Mouse (Mus musculus): ENCODE measurements around the gene Abcb8. TPM values are rescaled to one million over a fixed set of nuclear protein-coding genes. Genes with fewer than 3 reads are reported as not detected.

Gene Abcb8
- polyA plus RNA-seq, 1 experiment from 2014 or later = 39.0 TPM

GRCm38 (mm10) chr5:24373807-24374206 is 19.7 kb upstream of the Abcb8 start:
- H3K27ac ChIP-seq = no peak overlapping the region
- no peak overlapping the region for H3K4me3 ChIP-seq
- H3K4me1 ChIP-seq = peaks cover 11% of the 10 kb centered on the region
- 61% methylated on average over 5 of the region's 5 CpGs for WGBS
- H3K36me3 ChIP-seq (ENCODE audit: poor library complexity, severe bottlenecking) = no peaks in the 10 kb centered on the region
- no peak for ATAC-seq
- no peaks in the 10 kb centered on the region for H3K9me3 ChIP-seq (replicated peaks)
- no peak overlapping the region for H3K4me2 ChIP-seq
- H3K9ac ChIP-seq = no peak overlapping the region
- H3K27me3 ChIP-seq = no peaks in the 10 kb centered on the region

GRCm38 (mm10) chr5:24374216-24374615 is 19.2 kb upstream of the Abcb8 start:
- Histone ChIP-seq H3K27ac (0 out of 2 replicates have a peak overlapping the region, but pooled peaks have one; percentile 35), H3K4me3 (no peak overlapping the region), H3K36me3 (ENCODE audit: poor library complexity, severe bottlenecking) (no peaks in the 10 kb centered on the region), H3K4me1 (peaks cover 11% of the 10 kb centered on the region), H3K9ac (no peak overlapping the region), H3K27me3 (0 out of 2 replicates have a peak, but pooled peaks cover under 1% of the 10 kb centered on the region), H3K9me3 (replicated peaks) (no peaks in the 10 kb centered on the region), H3K4me2 (no peak overlapping the region)
- ATAC-seq = no peak
- 32% methylated on average over 6 of the region's 6 CpGs for WGBS

GRCm38 (mm10) chr5:24374666-24375328 is 18.7 kb upstream of the Abcb8 start:
- Histone ChIP-seq H3K4me2 (no peak overlapping the region), H3K27ac (no peak overlapping the region), H3K9ac (no peak overlapping the region), H3K4me1 (peaks cover 11% of the 10 kb centered on the region), H3K36me3 (ENCODE audit: poor library complexity, severe bottlenecking) (no peaks in the 10 kb centered on the region), H3K4me3 (no peak overlapping the region), H3K27me3 (0 out of 2 replicates have a peak, but pooled peaks cover 5% of the 10 kb centered on the region), H3K9me3 (replicated peaks) (no peaks in the 10 kb centered on the region)
- no peak for ATAC-seq
- whole genome bisulfite sequencing = 74% methylated on average over 7 of the region's 7 CpGs

- Histone ChIP-seq H3K27me3 (0 out of 2 replicates have a peak, but pooled peaks cover 8% of the 10 kb centered on the region), H3K9ac (no peak overlapping the region), H3K4me3 (no peak overlapping the region), H3K27ac (no peak overlapping the region), H3K4me2 (no peak overlapping the region), H3K9me3 (replicated peaks) (no peaks in the 10 kb centered on the region), H3K4me1 (peaks cover 17% of the 10 kb centered on the region), H3K36me3 (ENCODE audit: poor library complexity, severe bottlenecking) (no peaks in the 10 kb centered on the region)
- no peak for ATAC-seq
- 69% methylated on average over 2 of the region's 2 CpGs for WGBS
These were observed 14.8 kb upstream of the Abcb8 start for GRCm38 (mm10) chr5:24378700-24379099.

DNA sequence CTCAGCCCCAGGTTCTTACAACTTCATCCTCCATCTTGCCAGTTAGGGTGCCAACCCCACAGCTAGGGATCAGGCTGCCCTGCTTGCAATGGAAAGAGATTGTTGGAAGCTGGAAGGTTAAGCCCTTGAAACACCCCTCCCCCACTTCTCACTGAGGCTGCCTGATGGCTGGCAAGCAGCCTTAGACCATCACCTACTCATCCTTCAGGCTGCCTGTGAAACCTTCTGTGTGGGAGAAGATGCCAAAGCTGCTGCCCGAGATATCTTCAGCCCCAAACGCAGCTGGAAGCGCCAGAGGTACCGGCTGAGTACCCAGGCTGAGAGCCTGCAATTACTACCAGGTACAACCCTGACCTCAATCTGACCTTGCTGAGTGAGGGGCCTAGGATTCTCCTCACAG is 14.0 kb upstream of the Abcb8 start:
- 84% methylated on average over 4 of the region's 4 CpGs for WGBS
- no peak overlapping the region for H3K4me3 ChIP-seq
- H3K36me3 ChIP-seq (ENCODE audit: poor library complexity, severe bottlenecking) = no peaks in the 10 kb centered on the region
- H3K9me3 ChIP-seq (replicated peaks) = no peaks in the 10 kb centered on the region
- H3K4me1 ChIP-seq = peaks cover 15% of the 10 kb centered on the region
- no peak overlapping the region for H3K27ac ChIP-seq
- 0 out of 2 replicates have a peak, but pooled peaks cover 8% of the 10 kb centered on the region for H3K27me3 ChIP-seq
- H3K4me2 ChIP-seq = no peak overlapping the region
- no peak for ATAC-seq
- H3K9ac ChIP-seq = no peak overlapping the region

- H3K9ac ChIP-seq = no peak overlapping the region
- peaks cover 14% of the 10 kb centered on the region; the same call in 1 of the 2 replicates for H3K27me3 ChIP-seq
These were observed 13.0 kb upstream of the Abcb8 start for GRCm38 (mm10) chr5:24380499-24380898.

GRCm38 (mm10) chr5:24381486-24381885 is 12.0 kb upstream of the Abcb8 start:
- Histone ChIP-seq H3K4me3 (no peak overlapping the region), H3K9me3 (replicated peaks) (no peaks in the 10 kb centered on the region), H3K36me3 (ENCODE audit: poor library complexity, severe bottlenecking) (no peaks in the 10 kb centered on the region), H3K27ac (no peak overlapping the region), H3K9ac (no peak overlapping the region), H3K27me3 (peaks cover 23% of the 10 kb centered on the region), H3K4me2 (no peak overlapping the region), H3K4me1 (peaks cover 11% of the 10 kb centered on the region)
- ATAC-seq = no peak
- WGBS = 76% methylated on average over 6 of the region's 6 CpGs

More at GRCm38 (mm10) chr5:24380499-24380898, 13.0 kb upstream of the Abcb8 start:
- no peaks in the 10 kb centered on the region for H3K36me3 ChIP-seq (ENCODE audit: poor library complexity, severe bottlenecking)
- WGBS = 89% methylated on average over 4 of the region's 4 CpGs
- H3K4me1 ChIP-seq = peaks cover 11% of the 10 kb centered on the region
- no peak overlapping the region for H3K4me2 ChIP-seq
- no peak for ATAC-seq
- no peak overlapping the region for H3K4me3 ChIP-seq
- H3K27ac ChIP-seq = no peak overlapping the region
- H3K9me3 ChIP-seq (replicated peaks) = no peaks in the 10 kb centered on the region

- peaks cover 13% of the 10 kb centered on the region for H3K4me1 ChIP-seq
- no peaks in the 10 kb centered on the region for H3K9me3 ChIP-seq (replicated peaks)
- WGBS = 52% methylated on average over 2 of the region's 2 CpGs
- no peak for ATAC-seq
- H3K27me3 ChIP-seq = peaks cover 28% of the 10 kb centered on the region
- no peaks in the 10 kb centered on the region for H3K36me3 ChIP-seq (ENCODE audit: poor library complexity, severe bottlenecking)
- H3K4me3 ChIP-seq = no peak overlapping the region
- no peak overlapping the region for H3K27ac ChIP-seq
- no peak overlapping the region for H3K9ac ChIP-seq
- no peak overlapping the region for H3K4me2 ChIP-seq
These were observed 11.5 kb upstream of the Abcb8 start for GRCm38 (mm10) chr5:24381988-24382387.

DNA sequence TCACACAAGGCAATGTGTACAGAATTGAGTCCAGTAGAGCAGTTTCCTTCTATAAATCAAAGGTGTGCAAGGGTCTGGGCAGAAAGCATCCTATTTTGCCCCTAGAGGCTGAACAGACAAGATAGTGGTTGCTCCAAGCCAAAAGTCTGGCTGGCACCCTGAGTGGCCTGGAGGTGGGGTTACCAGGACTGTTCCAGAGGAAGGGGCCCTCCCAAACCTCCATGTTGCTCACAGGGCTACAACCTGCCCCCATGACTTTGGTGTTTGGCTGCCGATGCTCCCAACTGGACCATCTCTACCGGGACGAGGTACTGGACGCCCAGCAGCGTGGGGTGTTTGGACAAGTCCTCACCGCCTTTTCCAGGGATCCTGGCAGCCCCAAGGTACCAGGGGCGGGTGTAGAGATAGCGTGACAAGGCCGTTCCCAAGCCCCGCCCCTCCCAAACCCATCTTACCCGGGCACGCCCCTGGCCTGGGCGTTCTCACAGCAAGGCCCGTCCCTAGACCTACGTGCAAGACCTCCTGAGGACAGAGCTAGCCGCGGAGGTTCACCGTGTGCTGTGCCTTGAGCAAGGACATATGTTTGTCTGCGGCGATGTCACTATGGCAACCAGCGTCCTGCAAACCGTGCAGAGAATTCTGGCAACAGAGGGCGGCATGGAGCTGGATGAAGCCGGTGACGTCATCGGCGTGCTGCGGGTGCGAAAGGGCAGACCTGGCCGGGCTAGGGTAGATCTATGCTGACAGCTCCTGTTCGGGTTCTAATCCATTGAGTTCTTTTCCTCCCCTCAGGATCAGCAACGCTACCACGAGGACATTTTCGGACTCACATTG is 10.2 kb upstream of the Abcb8 start:
- H3K9ac ChIP-seq = peak overlapping the region; percentile 61
- H3K9me3 ChIP-seq (replicated peaks) = no peaks in the 10 kb centered on the region
- peak; percentile 86 for ATAC-seq
- peaks cover 25% of the 10 kb centered on the region for H3K4me1 ChIP-seq
- H3K36me3 ChIP-seq (ENCODE audit: poor library complexity, severe bottlenecking) = no peaks in the 10 kb centered on the region
- H3K27me3 ChIP-seq = peaks cover 41% of the 10 kb centered on the region
- under 1% methylated on average over 34 of the region's 34 CpGs for WGBS
- H3K4me2 ChIP-seq = peak overlapping the region; percentile 72
- H3K27ac ChIP-seq = no peak overlapping the region
- peak overlapping the region; percentile 49 for H3K4me3 ChIP-seq

DNA sequence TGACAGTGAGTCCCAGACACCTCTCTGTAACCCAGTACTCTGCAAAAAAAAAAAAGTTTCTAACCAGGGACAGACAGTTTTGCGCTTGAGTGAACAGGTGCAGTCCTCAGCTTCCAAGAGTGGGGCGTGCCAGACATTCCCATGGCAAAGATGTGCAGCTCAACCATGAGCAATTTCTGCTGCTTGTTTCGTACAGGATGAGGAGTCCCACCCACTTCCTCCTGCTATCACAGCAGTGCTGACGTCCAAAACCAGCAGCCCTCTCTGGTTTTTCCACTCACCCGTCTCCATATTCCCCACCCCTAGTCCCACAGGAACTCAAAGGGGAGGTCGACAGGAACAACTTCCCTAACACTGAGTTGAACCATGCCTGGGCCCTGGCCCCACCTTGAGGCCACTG is 9.1 kb upstream of the Abcb8 start:
- Histone ChIP-seq H3K36me3 (ENCODE audit: poor library complexity, severe bottlenecking) (no peaks in the 10 kb centered on the region), H3K27me3 (peaks cover 50% of the 10 kb centered on the region), H3K9ac (no peak overlapping the region), H3K4me2 (no peak overlapping the region), H3K4me3 (no peak overlapping the region), H3K27ac (no peak overlapping the region), H3K9me3 (replicated peaks) (no peaks in the 10 kb centered on the region), H3K4me1 (peaks cover 28% of the 10 kb centered on the region)
- ATAC-seq = no peak
- WGBS = 69% methylated on average over 6 of the region's 6 CpGs

DNA sequence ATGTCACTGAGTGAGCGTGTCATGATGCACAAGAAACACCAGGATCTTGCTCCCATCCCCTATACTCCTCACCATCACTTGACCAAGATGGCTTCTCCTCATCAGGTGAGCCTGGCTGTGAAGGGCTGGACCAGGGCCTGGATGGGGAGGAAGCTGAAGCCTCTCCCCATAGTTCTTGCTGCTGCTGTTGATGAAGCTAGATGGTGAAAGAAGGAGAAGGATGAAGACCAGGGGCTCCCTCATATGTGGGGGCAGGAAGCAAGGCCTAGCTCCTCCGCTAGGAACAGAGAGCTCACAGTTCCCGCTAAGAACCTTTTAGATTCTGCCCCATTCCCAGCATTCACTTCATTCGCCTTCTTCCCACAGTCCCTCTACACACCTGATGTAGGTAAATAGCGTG is 8.1 kb upstream of the Abcb8 start:
- Histone ChIP-seq H3K4me3 (no peak overlapping the region), H3K27ac (no peak overlapping the region), H3K36me3 (ENCODE audit: poor library complexity, severe bottlenecking) (no peaks in the 10 kb centered on the region), H3K27me3 (peaks cover 54% of the 10 kb centered on the region), H3K9ac (no peak overlapping the region), H3K9me3 (replicated peaks) (no peaks in the 10 kb centered on the region), H3K4me1 (peaks cover 28% of the 10 kb centered on the region), H3K4me2 (no peak overlapping the region)
- WGBS = 93% methylated on average over 5 of the region's 5 CpGs
- no peak for ATAC-seq

DNA sequence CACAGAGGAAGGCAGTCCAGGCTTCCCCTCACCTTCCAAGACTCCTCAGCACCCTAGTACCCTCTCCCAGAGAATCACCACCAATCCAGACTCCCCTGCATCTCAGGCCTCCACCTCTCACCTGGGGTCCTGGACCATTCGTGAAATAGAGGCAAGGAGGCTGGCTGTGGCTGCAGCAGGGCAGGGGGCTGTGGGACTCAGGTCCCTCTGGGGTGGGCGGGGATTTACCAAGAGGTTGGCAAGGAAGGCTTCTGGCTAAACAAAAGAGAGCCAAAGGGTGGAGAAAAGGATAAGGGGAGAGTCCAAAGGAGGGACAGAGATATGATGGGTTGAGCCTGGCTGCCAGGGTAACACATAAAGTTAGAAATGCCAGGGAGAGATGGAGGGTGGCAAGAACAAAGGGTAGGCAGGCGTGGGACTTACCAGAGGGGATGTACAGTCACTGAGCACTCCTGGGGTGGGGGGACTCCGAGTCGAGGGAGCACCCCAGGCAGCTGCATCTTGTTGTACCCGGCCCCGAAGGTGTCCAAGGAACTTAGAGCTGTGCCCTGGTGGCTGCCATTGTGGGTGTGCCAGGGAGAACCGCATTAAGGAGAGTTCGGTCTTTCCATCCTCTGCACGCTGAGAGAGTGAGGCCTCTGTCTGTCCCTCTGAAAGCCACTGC is 7.4 kb upstream of the Abcb8 start:
- ATAC-seq = no peak
- H3K4me1 ChIP-seq = peaks cover 28% of the 10 kb centered on the region
- no peak overlapping the region for H3K9ac ChIP-seq
- H3K27ac ChIP-seq = no peak overlapping the region
- H3K9me3 ChIP-seq (replicated peaks) = no peaks in the 10 kb centered on the region
- H3K4me3 ChIP-seq = no peak overlapping the region
- H3K4me2 ChIP-seq = no peak overlapping the region
- WGBS = 78% methylated on average over 10 of the region's 10 CpGs
- no peaks in the 10 kb centered on the region for H3K36me3 ChIP-seq (ENCODE audit: poor library complexity, severe bottlenecking)
- peaks cover 59% of the 10 kb centered on the region for H3K27me3 ChIP-seq
